Mouse (Mus musculus) embryonic fibroblast, embryonic 13.5 days (primary cell): ENCODE results near the gene Dab2ip.

Experiments used
- CTCF ChIP-seq: IDR thresholded peaks from 2 replicates; pipeline ENCODE4 v1.5.1; 2011; ENCODE audit warnings: mild to moderate bottlenecking, control low read depth, low read length, moderate library complexity, borderline replicate concordance; ENCODE audit not compliant: insufficient read depth
- POLR2A ChIP-seq: IDR thresholded peaks from 2 replicates; pipeline ENCODE4 v1.6.1; 2011; ENCODE audit warnings: low read depth, mild to moderate bottlenecking, control low read depth, low read length, moderate library complexity

- TF ChIP-seq CTCF: no peak
- no peak for TF ChIP-seq POLR2A
Measured at GRCm38 (mm10) chr2:35588368-35588767, 30.3 kb downstream of the Dab2ip start.
